Mouse (Mus musculus): Measurements from ENCODE around the gene Slc2a1. TPM values are rescaled to one million over a fixed set of nuclear protein-coding genes. Genes with fewer than 3 reads are reported as not detected.
A peak's percentile ranks its signal among the peaks of the same experiment; 100 is the strongest.

Gene Slc2a1
- polyA plus RNA-seq, 1 experiment from 2014 or later: 96.7 TPM

DNA sequence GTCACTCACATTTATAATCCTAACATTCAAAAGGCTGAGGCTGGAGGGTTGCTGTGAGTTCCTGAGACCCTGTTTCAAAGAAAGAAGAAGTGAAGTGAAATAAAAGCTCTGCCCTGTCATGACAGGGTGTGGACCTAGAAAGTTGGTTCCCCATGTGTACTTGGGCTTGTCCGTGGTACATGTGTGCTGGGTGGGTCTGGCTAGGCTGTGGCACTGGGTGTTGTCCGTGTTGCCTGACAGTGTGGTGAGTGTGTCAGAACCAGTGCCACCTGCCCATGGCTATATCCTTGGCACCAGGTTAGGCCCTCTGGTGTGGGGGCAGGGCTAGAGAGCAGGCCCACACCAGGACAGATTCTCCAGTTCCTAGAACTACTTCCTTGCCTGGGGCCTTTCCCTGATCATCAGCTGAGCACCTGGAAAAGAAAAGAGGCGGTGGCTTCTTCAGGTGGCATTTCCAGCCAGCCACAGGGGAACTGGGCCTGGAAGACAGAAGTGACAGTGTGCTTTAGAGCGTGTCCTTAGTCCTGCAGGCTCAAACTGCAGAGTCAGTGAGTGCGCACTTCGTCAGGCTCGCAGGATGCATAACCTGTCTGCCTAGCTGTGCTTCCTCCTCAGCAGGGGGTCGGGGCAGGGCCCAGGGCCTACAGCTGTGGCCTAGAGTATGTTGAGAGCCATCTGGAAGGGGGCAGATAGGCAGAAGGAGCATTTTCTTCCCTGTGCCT, 22.8 kb downstream of the Slc2a1 start:
- Histone ChIP-seq H3K27me3 (replicated peaks; ENCODE audit: control insufficient read depth, insufficient read depth, low read length) (no peaks in the 10 kb centered on the region), H3K36me3 (ENCODE audit: control insufficient read depth, insufficient read depth, low read length) (peaks cover 62% of the 10 kb centered on the region), H3K9ac (ENCODE audit: low read length) (no peak overlapping the region), H3K4me2 (ENCODE audit: low read length) (no peak overlapping the region), H3K27ac (ENCODE audit: low read depth, low read length) (no peak overlapping the region), H3K4me1 (ENCODE audit: control insufficient read depth, insufficient read depth, low read length) (no peaks in the 10 kb centered on the region), H3K9me3 (replicated peaks; ENCODE audit: control insufficient read depth, low read length) (no peaks in the 10 kb centered on the region), H3K4me3 (ENCODE audit: low read depth, low read length) (no peak overlapping the region)
- 86% methylated on average over 8 of the region's 8 CpGs for WGBS
- ATAC-seq (no peak), DNase-seq (ENCODE audit: low spot score) (no peak)

DNA sequence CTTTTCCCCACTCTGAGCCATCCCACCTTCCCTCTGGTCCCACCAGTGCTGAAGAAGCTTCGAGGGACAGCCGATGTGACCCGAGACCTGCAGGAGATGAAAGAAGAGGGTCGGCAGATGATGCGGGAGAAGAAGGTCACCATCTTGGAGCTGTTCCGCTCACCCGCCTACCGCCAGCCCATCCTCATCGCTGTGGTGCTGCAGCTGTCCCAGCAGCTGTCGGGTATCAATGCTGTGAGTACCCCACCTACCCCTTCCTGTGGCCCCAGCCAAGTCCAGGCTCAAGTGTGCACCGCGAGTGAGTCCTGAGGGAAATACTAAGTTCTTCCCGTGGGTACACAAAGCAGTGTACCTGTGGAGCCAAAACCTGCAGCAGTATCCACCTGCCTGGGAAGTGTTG, 24.8 kb downstream of the Slc2a1 start:
- Histone ChIP-seq H3K4me1 (ENCODE audit: control insufficient read depth, insufficient read depth, low read length) (no peaks in the 10 kb centered on the region; the same call in 1 of the 2 replicates), H3K4me3 (ENCODE audit: low read depth, low read length) (no peak overlapping the region), H3K27ac (ENCODE audit: low read depth, low read length) (no peak overlapping the region), H3K27me3 (replicated peaks; ENCODE audit: control insufficient read depth, insufficient read depth, low read length) (no peaks in the 10 kb centered on the region), H3K4me2 (ENCODE audit: low read length) (no peak overlapping the region), H3K9ac (ENCODE audit: low read length) (no peak overlapping the region), H3K9me3 (replicated peaks; ENCODE audit: control insufficient read depth, low read length) (no peaks in the 10 kb centered on the region), H3K36me3 (ENCODE audit: control insufficient read depth, insufficient read depth, low read length) (peaks cover 69% of the 10 kb centered on the region)
- no peak for DNase-seq (ENCODE audit: low spot score)
- 91% methylated on average over 13 of the region's 13 CpGs for WGBS
- ATAC-seq: no peak

DNA sequence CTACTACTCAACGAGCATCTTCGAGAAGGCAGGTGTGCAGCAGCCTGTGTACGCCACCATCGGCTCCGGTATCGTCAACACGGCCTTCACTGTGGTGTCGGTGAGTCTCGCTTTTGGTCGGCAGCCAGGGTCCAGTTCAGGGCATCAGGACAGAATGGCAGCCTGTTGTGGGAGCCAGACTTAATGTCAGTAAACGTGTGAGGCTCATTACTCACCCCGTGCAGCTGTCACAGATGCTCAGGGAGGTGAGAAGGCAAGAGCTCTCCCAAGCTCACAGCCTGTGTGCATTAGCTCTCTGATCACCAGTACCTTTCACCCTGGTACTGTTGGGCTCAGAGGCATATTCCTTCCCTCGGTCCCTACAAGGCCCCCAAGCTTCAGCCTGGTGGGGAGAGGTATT, 25.3 kb downstream of the Slc2a1 start:
- 95% methylated on average over 13 of the region's 13 CpGs for WGBS
- Histone ChIP-seq H3K9ac (ENCODE audit: low read length) (no peak overlapping the region), H3K36me3 (ENCODE audit: control insufficient read depth, insufficient read depth, low read length) (peaks cover 69% of the 10 kb centered on the region), H3K27ac (ENCODE audit: low read depth, low read length) (no peak overlapping the region), H3K4me3 (ENCODE audit: low read depth, low read length) (no peak overlapping the region), H3K4me1 (ENCODE audit: control insufficient read depth, insufficient read depth, low read length) (no peaks in the 10 kb centered on the region; the same call in 1 of the 2 replicates), H3K27me3 (replicated peaks; ENCODE audit: control insufficient read depth, insufficient read depth, low read length) (no peaks in the 10 kb centered on the region), H3K4me2 (ENCODE audit: low read length) (no peak overlapping the region), H3K9me3 (replicated peaks; ENCODE audit: control insufficient read depth, low read length) (no peaks in the 10 kb centered on the region)
- ATAC-seq (no peak), DNase-seq (ENCODE audit: low spot score) (no peak)

DNA sequence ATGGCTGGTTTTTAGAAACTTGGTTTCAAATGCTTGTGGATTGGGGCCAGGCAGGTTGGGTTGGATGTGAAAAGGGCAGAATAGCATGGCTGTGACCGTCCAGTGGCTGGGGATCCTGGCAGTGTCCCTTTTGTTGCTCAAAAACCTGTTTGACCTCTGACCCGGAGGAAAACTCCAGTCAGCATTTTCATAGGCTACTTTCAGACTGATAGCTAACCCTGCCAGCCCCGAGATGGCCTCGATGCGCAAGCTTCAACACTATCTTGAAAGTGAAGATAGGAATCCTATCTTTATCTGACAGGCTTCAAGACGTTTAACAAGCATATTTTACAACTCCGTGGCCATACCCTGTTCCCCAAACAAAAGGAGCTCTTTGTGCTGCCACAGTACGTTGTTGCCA, 28.8 kb downstream of the Slc2a1 start:
- no peak overlapping the region for H3K9ac ChIP-seq (ENCODE audit: low read length)
- DNase-seq (ENCODE audit: low spot score) (no peak), ATAC-seq (no peak)
- no peak overlapping the region for H3K4me2 ChIP-seq (ENCODE audit: low read length)
- H3K27ac ChIP-seq (ENCODE audit: low read depth, low read length): no peak overlapping the region
- H3K9me3 ChIP-seq (replicated peaks; ENCODE audit: control insufficient read depth, low read length): no peaks in the 10 kb centered on the region
- no peaks in the 10 kb centered on the region; the same call in 1 of the 2 replicates for H3K4me1 ChIP-seq (ENCODE audit: control insufficient read depth, insufficient read depth, low read length)
- no peak overlapping the region for H3K4me3 ChIP-seq (ENCODE audit: low read depth, low read length)
- no peaks in the 10 kb centered on the region for H3K27me3 ChIP-seq (replicated peaks; ENCODE audit: control insufficient read depth, insufficient read depth, low read length)
- H3K36me3 ChIP-seq (ENCODE audit: control insufficient read depth, insufficient read depth, low read length): peaks cover 50% of the 10 kb centered on the region
- WGBS: 66% methylated on average over 8 of the region's 8 CpGs

DNA sequence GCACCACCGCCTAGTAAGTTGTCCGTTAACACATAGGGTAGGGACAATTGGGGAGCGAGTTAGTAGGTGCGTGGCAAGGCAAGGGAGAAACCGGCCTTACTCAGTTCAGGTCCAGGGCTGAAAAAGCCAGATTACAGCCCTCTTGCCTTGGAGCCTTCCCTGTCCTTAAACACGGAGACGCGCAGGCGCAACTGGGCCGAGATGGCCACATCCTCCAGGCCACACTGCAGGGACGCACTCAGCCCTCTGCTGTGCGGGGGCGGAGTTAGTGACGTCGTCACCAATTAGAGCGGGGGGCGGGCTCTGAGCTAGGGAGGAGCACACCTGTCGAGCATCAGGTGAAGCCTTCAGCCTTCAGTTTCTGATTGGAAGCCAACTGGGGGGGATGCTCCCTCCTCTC, 29.7 kb downstream of the Slc2a1 start:
- 5% methylated on average over 18 of the region's 18 CpGs for WGBS
- Histone ChIP-seq H3K9me3 (replicated peaks; ENCODE audit: control insufficient read depth, low read length) (no peaks in the 10 kb centered on the region), H3K4me2 (ENCODE audit: low read length) (peak overlapping the region; percentile 42), H3K4me1 (ENCODE audit: control insufficient read depth, insufficient read depth, low read length) (no peaks in the 10 kb centered on the region; the same call in 1 of the 2 replicates), H3K36me3 (ENCODE audit: control insufficient read depth, insufficient read depth, low read length) (peaks cover 41% of the 10 kb centered on the region), H3K4me3 (ENCODE audit: low read depth, low read length) (peak overlapping the region; percentile 13; the same call in 1 of the 2 replicates), H3K9ac (ENCODE audit: low read length) (peak overlapping the region; percentile 56; the same call in 1 of the 2 replicates), H3K27me3 (replicated peaks; ENCODE audit: control insufficient read depth, insufficient read depth, low read length) (no peaks in the 10 kb centered on the region), H3K27ac (ENCODE audit: low read depth, low read length) (peak overlapping the region; percentile 39; the same call in 1 of the 2 replicates)
- peak; percentile 83 for DNase-seq (ENCODE audit: low spot score)
- ATAC-seq: peak; percentile 84

DNA sequence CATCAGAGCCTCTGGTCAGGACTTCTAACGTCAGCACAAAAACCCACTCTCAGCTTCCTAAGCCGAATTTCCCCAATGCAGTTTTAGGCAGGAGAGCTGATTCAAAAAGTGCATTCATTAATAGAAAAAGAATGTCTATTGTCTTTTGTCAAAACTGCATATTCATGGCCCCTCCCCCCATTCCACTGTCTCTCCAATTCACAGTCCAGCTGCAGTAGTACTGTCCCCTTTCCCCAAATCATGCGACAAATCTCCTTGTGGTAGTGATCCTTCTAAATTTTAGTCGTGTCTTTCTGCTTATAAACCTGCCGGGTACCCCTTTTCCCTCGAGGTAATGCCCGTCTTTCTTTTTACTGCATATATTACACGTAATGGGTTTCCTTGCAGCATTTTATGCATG, 30.3 kb downstream of the Slc2a1 start:
- H3K36me3 ChIP-seq (ENCODE audit: control insufficient read depth, insufficient read depth, low read length): peaks cover 35% of the 10 kb centered on the region
- no peak overlapping the region for H3K9ac ChIP-seq (ENCODE audit: low read length)
- no peaks in the 10 kb centered on the region for H3K27me3 ChIP-seq (replicated peaks; ENCODE audit: control insufficient read depth, insufficient read depth, low read length)
- 0 out of 2 replicates have a peak overlapping the region, but pooled peaks have one; percentile 13 for H3K4me3 ChIP-seq (ENCODE audit: low read depth, low read length)
- no peaks in the 10 kb centered on the region for H3K9me3 ChIP-seq (replicated peaks; ENCODE audit: control insufficient read depth, low read length)
- no peaks in the 10 kb centered on the region; the same call in 1 of the 2 replicates for H3K4me1 ChIP-seq (ENCODE audit: control insufficient read depth, insufficient read depth, low read length)
- ATAC-seq (no peak), DNase-seq (ENCODE audit: low spot score) (peak; percentile 12)
- H3K27ac ChIP-seq (ENCODE audit: low read depth, low read length): no peak overlapping the region
- 50% methylated on average over 8 of the region's 8 CpGs for WGBS
- no peak overlapping the region; the same call in 1 of the 2 replicates for H3K4me2 ChIP-seq (ENCODE audit: low read length)

DNA sequence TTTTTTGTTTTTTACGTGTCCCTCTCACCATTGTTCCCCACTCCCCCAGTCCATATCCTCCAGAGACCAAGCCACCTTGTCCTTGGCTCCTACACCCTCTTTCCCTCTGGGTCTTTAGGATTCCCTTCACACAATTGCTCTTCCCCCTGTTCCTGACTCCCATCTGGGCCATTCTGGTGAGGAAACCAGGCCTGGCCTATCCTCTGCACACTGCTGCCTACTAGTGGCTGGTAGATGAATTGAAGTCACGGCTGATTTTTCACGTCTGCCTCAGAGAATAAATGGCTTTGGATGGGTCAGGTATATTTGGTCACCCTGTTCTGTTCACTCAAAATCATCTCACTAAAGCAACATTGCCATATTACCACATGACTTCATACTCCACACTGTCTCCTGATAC, 31.6 kb downstream of the Slc2a1 start:
- WGBS: 50% methylated on average over 3 of the region's 3 CpGs
- H3K4me3 ChIP-seq (ENCODE audit: low read depth, low read length): no peak overlapping the region
- no peak overlapping the region for H3K9ac ChIP-seq (ENCODE audit: low read length)
- no peak for ATAC-seq
- H3K9me3 ChIP-seq (replicated peaks; ENCODE audit: control insufficient read depth, low read length): no peaks in the 10 kb centered on the region
- no peak overlapping the region for H3K27ac ChIP-seq (ENCODE audit: low read depth, low read length)
- peaks cover 21% of the 10 kb centered on the region for H3K36me3 ChIP-seq (ENCODE audit: control insufficient read depth, insufficient read depth, low read length)
- DNase-seq (ENCODE audit: low spot score): peak; percentile 40
- H3K4me2 ChIP-seq (ENCODE audit: low read length): no peak overlapping the region
- no peaks in the 10 kb centered on the region; the same call in 1 of the 2 replicates for H3K4me1 ChIP-seq (ENCODE audit: control insufficient read depth, insufficient read depth, low read length)
- H3K27me3 ChIP-seq (replicated peaks; ENCODE audit: control insufficient read depth, insufficient read depth, low read length): no peaks in the 10 kb centered on the region

DNA sequence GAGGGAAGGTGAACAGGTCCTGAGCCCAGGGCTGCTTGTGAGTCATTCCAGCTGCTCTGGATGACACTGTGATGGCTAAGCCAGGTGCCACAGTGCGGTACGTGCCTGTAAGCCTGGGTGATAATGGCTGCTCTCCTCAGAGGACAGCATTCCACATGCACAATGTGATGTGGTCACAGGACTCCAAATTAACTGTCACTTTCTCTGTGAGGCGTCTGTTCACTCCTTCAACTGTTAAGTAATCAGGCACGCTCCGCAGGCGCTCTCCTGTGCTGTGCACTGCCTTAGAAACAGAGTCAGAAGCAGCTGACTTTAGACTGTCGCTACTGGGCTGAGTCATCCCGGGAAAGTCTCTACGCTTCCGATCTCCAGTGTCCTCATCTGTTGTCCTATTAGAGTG, 32.7 kb downstream of the Slc2a1 start:
- no peak for ATAC-seq

DNA sequence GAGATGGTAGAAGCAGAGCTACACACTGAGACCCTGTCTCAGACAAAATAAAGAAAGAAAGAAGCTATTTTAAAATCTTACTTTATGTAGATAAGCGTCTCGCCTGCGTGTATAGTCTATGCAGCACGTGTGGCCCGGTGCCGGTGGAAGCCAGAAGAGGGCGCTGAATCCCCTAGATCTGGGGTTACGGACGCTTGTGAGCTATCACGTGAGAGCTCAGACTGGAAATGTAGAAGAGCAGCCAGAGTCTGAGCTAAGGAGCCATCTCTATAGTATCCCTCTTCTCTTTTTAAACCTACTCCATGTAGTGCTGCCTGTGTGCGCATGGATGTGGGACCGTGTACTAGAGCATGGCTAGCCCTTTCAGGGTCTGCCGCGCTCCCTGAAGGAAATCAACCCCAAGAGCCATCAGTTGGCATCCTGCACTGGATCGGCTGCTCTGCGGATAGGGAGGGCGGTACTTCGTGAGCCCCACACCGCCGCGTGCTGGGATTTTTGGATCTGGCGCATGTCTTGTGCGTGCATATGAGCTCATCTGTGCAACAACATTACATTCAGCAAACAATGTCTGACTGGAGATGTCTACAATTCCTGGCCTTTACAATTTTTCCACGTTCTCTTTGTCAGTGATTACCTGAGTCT, 33.8 kb downstream of the Slc2a1 start:
- 28% methylated on average over 24 of the region's 24 CpGs for WGBS
- DNase-seq (ENCODE audit: low spot score): peak; percentile 87
- H3K27ac ChIP-seq (ENCODE audit: low read depth, low read length): no peak overlapping the region

More for the DNA sequence above, 32.7 kb downstream of the Slc2a1 start:
- no peak overlapping the region for H3K4me2 ChIP-seq (ENCODE audit: low read length)
- WGBS: 62% methylated on average over 10 of the region's 10 CpGs
- no peak overlapping the region for H3K27ac ChIP-seq (ENCODE audit: low read depth, low read length)
- no peaks in the 10 kb centered on the region; the same call in 1 of the 2 replicates for H3K4me1 ChIP-seq (ENCODE audit: control insufficient read depth, insufficient read depth, low read length)
- no peak overlapping the region for H3K9ac ChIP-seq (ENCODE audit: low read length)
- H3K27me3 ChIP-seq (replicated peaks; ENCODE audit: control insufficient read depth, insufficient read depth, low read length): no peaks in the 10 kb centered on the region
- no peaks in the 10 kb centered on the region for H3K9me3 ChIP-seq (replicated peaks; ENCODE audit: control insufficient read depth, low read length)
- H3K36me3 ChIP-seq (ENCODE audit: control insufficient read depth, insufficient read depth, low read length): peaks cover 11% of the 10 kb centered on the region
- no peak overlapping the region for H3K4me3 ChIP-seq (ENCODE audit: low read depth, low read length)
- no peak for DNase-seq (ENCODE audit: low spot score)

More for the DNA sequence above, 33.8 kb downstream of the Slc2a1 start:
- Histone ChIP-seq H3K4me3 (ENCODE audit: low read depth, low read length) (peak overlapping the region; percentile 11), H3K9ac (ENCODE audit: low read length) (peak overlapping the region; percentile 21; the same call in 1 of the 2 replicates), H3K27me3 (replicated peaks; ENCODE audit: control insufficient read depth, insufficient read depth, low read length) (no peaks in the 10 kb centered on the region), H3K4me2 (ENCODE audit: low read length) (peak overlapping the region; percentile 47), H3K4me1 (ENCODE audit: control insufficient read depth, insufficient read depth, low read length) (no peaks in the 10 kb centered on the region; the same call in 1 of the 2 replicates), H3K9me3 (replicated peaks; ENCODE audit: control insufficient read depth, low read length) (no peaks in the 10 kb centered on the region), H3K36me3 (ENCODE audit: control insufficient read depth, insufficient read depth, low read length) (no peaks in the 10 kb centered on the region)
- peak; percentile 86 for ATAC-seq

Data from forebrain, embryonic 14.5 days (tissue).